Mouse (Mus musculus): ENCODE measurements at regions not wholly inside any gene's neighbourhood (a gene's known extent, or its start where the extent isn't known, plus 50 kb on each side); places are given as distances from the start of the nearest gene placed in this dataset.

DNA sequence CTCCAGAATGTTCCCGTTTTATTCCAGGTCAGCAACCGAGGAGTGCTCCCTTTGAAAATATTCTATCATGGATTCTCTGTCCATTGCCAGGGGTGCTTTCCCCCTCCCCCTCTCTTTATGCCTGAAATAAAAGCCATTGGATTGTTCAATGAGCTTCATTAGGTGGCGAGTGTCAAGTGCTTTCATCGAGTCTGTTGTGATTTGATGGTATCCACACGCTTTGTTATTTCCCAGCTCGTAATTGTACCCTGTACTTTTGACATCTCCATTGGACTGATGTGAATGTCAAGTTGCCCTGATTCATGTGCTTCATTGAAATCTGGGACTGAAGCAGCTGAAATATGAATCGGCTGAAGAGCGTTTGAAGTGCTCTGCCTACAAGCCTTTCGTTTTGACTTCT is 333.1 kb upstream of the Nox3 start:
- TF ChIP-seq GATA1 (IDR thresholded peaks at IDR 0.05; ENCODE audit: borderline replicate concordance, low read length) (no peak), FLI1 (IDR thresholded peaks at IDR 0.05; ENCODE audit: low read length) (no peak)
